Mouse (Mus musculus) olfactory bulb, adult 2 months (tissue): ENCODE data around the gene Crebbp. TPM values are rescaled to one million over a fixed set of nuclear protein-coding genes. Genes with fewer than 3 reads are reported as not detected.
A peak's percentile ranks its signal among the peaks of the same experiment; 100 is the strongest.

ENCODE experiments used
- H3K27ac ChIP-seq: fragments of 200-500 bp; 2 replicates; pipeline ENCODE4 v1.5.1; 2012; ENCODE audit warnings: low read depth, low read length; ENCODE audit not compliant: insufficient read depth
- H3K4me1 ChIP-seq: fragments of 200-500 bp; 2 replicates; pipeline ENCODE4 v1.6.1; 2012; ENCODE audit warnings: low read length; ENCODE audit not compliant: control insufficient read depth, insufficient read depth
- H3K4me3 ChIP-seq: fragments of 200-500 bp; 2 replicates; pipeline ENCODE4 v1.5.1; 2012; ENCODE audit warnings: mild to moderate bottlenecking, low read depth, low read length, moderate library complexity; ENCODE audit not compliant: insufficient read depth
- CTCF ChIP-seq: fragments of 200-500 bp; IDR thresholded peaks from 2 replicates; pipeline ENCODE4 v1.5.1; 2012; ENCODE audit warnings: low read depth, mild to moderate bottlenecking, low read length, moderate library complexity; ENCODE audit not compliant: insufficient read depth
- POLR2A ChIP-seq: fragments of 200-500 bp; IDR thresholded peaks from 2 replicates; pipeline ENCODE4 v1.6.1; 2012; ENCODE audit warnings: mild to moderate bottlenecking, low read depth, low read length, moderate library complexity; ENCODE audit not compliant: insufficient read depth
- WGBS: fragments of 180-500 bp; shearing (Covaris S2); methylation state at CpG from one replicate; pipeline ENCODE4 v1.1.7; 2018; 5-methylcytosine and 5-hydroxymethylcytosine counted together
- polyA plus RNA-seq: library from polyadenylated mRNA; stranded (reverse); fragments of >200 nt; gene quantifications from 2 replicates; pipeline ENCODE4 v1.2.4, GENCODE M21; 2012; ENCODE audit warnings: low replicate concordance; ENCODE audit not compliant: missing spikeins, insufficient read depth, insufficient read length

Gene Crebbp
- polyA plus RNA-seq, 1 experiment, result 56.2 TPM

DNA sequence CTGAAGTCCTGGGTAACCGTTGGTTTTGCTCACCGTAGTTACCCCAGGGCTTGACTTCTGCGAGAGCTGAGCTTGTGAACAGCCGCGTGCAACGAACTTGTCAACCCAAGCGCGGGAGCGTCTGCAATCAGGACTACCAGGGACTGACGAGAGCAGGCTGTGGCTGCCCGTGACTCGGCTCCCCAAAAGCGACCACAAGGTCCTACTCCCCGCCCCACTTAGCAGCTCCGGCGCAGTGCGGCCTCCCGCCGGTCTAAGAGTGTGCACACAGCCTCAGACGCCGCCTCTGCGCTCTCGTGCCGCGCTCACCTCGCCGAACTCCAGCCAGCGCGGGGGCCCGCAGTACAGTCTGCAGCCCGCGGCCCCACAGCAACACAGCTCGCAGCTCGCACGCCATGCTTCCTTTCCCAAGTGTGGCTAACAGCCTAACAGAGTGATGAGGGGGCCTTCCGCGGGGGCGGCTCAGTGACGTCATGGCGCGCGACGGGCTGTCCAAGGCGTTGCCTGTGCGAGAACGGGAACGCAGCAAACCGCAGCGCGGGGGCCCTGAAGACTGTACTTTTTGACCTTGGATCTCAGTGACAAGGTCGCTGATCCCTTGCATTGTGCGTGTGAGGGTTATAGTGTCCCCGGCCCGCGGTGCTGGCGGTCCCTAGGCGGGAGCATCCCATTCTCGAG, 136.3 kb downstream of the Crebbp start, which contains the start of gene Trap1:
Gene Trap1, minus strand, starts transcription at position 444 of the 678 bp plus-strand sequence.
- Histone ChIP-seq H3K4me1 (no peaks in the 10 kb centered on the region), H3K27ac (peak within 1 kb of the TSS; percentile 88), H3K4me3 (peak within 1 kb of the TSS; percentile 96)
- under 1% methylated on average over 58 of the region's 58 CpGs for WGBS
- TF ChIP-seq CTCF (no peak), POLR2A (peak; percentile 79)

DNA sequence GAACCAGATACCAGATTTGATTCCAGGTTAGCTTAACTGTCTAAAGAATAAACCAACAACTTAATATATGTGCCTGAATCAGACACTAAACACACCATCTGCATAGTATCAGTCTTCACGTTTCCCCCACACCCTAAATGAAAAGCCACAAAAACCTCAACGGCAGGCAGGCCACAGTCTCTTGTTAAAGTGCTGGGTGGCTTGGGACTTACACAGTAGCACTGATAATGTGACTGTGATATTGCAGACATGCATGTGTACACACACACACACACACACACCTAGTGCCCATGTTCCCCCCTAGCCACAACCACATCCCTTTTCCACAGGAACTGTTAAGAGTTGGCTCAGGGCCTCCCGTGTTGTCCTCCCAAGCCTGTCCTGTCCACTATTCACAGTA, 139.0 kb downstream of the Crebbp start:
- TF ChIP-seq CTCF (no peak), POLR2A (no peak)
- no peak overlapping the region for H3K27ac ChIP-seq
- 74% methylated on average over 3 of the region's 3 CpGs for WGBS
- no peak overlapping the region for H3K4me3 ChIP-seq
- no peaks in the 10 kb centered on the region for H3K4me1 ChIP-seq

GRCm38 (mm10) chr16:4074297-4074696, 139.5 kb downstream of the Crebbp start:
- Histone ChIP-seq H3K4me3 (no peak overlapping the region), H3K27ac (no peak overlapping the region), H3K4me1 (no peaks in the 10 kb centered on the region)
- WGBS, result 56% methylated on average over 6 of the region's 6 CpGs
- TF ChIP-seq POLR2A, result no peak
- TF ChIP-seq CTCF, result no peak

GRCm38 (mm10) chr16:4068588-4068987, 145.2 kb downstream of the Crebbp start:
- 0 out of 2 replicates have a peak, but pooled peaks cover 4% of the 10 kb centered on the region for H3K4me1 ChIP-seq
- no peak overlapping the region for H3K4me3 ChIP-seq
- peak; percentile 56 for TF ChIP-seq CTCF
- TF ChIP-seq POLR2A, result no peak
- WGBS, result 38% methylated on average over 8 of the region's 8 CpGs
- H3K27ac ChIP-seq, result no peak overlapping the region

- no peak for TF ChIP-seq POLR2A
- no peak for TF ChIP-seq CTCF
- 95% methylated on average over 4 of the region's 4 CpGs for WGBS
- Histone ChIP-seq H3K27ac (no peak overlapping the region), H3K4me3 (no peak overlapping the region), H3K4me1 (0 out of 2 replicates have a peak, but pooled peaks cover 4% of the 10 kb centered on the region)
These were observed 148.9 kb downstream of the Crebbp start for GRCm38 (mm10) chr16:4064945-4065344.

DNA sequence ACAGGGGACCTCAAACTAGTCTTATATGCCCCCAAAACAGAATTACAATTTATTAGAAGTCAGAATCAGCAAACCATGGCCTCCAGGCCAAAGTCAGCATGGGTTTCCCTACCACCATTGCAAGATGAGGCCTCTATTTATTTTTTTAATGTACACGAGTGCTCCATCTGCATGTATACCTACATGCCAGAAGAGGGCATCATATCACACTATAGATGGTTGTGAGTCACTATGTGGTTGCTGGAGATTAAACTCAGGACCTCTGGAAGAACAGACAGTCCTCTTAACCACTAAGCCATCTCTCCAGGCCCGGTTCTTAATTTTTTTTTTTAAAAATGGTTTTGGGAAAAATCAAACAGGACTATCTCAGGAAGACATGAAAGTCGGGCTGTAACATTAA, 160.0 kb downstream of the Crebbp start:
- TF ChIP-seq CTCF, result no peak
- no peak for TF ChIP-seq POLR2A
- H3K27ac ChIP-seq, result no peak overlapping the region
- WGBS, result 84% methylated on average over 3 of the region's 3 CpGs

GRCm38 (mm10) chr16:4052601-4053000, 161.2 kb downstream of the Crebbp start:
- TF ChIP-seq POLR2A, result no peak
- no peak for TF ChIP-seq CTCF
- no peaks in the 10 kb centered on the region for H3K4me1 ChIP-seq
- 97% methylated on average over 4 of the region's 4 CpGs for WGBS
- no peak overlapping the region for H3K4me3 ChIP-seq
- no peak overlapping the region for H3K27ac ChIP-seq

More for the DNA sequence above, 160.0 kb downstream of the Crebbp start:
- Histone ChIP-seq H3K4me3 (no peak overlapping the region), H3K4me1 (no peaks in the 10 kb centered on the region)

DNA sequence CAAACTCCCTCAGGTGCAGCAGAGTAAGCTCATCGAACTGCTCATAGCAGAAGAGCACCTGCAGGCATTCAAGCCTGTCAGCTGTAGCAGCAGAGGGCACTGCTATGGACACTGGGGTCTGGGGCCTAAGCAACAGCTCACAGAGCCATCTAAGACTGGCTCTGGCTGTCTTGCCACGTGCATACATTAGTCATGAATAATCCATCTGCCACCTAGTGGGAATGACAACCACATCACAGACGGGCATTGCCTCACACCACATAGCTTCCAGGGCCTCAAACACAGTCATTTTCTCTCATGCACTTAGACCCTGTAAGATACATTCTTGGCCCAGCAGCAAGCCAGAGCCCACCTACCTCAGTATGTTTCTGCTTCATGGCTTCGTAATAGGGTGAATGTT, 168.3 kb downstream of the Crebbp start:
- TF ChIP-seq POLR2A, result no peak
- no peak for TF ChIP-seq CTCF
- WGBS, result 80% methylated on average over 4 of the region's 4 CpGs
- Histone ChIP-seq H3K4me1 (no peaks in the 10 kb centered on the region), H3K4me3 (no peak overlapping the region), H3K27ac (no peak overlapping the region)

GRCm38 (mm10) chr16:4044093-4044492, 169.7 kb downstream of the Crebbp start:
- 88% methylated on average over 2 of the region's 2 CpGs for WGBS
- H3K4me3 ChIP-seq, result no peak overlapping the region
- H3K27ac ChIP-seq, result no peak overlapping the region
- TF ChIP-seq CTCF (no peak), POLR2A (no peak)
- no peaks in the 10 kb centered on the region for H3K4me1 ChIP-seq
